Mouse (Mus musculus) liver, adult 10 weeks (tissue): ENCODE results near the gene Gm10142. TPM values are rescaled to one million over a fixed set of nuclear protein-coding genes. Genes with fewer than 3 reads are reported as not detected.

Experiments used
- polyA plus RNA-seq: library from polyadenylated mRNA; stranded (reverse); fragments of 350-450 nt; fragmentation: Illumina TruSeq; extraction: RNeasy Lipid Tissue Mini Kit (QIAGEN cat#74804); gene quantifications from one replicate; pipeline ENCODE4 v1.2.3, GENCODE M21; 2014; ENCODE audit warnings: low read depth, low replicate concordance

Gene Gm10142
- not detected for polyA plus RNA-seq

DNA sequence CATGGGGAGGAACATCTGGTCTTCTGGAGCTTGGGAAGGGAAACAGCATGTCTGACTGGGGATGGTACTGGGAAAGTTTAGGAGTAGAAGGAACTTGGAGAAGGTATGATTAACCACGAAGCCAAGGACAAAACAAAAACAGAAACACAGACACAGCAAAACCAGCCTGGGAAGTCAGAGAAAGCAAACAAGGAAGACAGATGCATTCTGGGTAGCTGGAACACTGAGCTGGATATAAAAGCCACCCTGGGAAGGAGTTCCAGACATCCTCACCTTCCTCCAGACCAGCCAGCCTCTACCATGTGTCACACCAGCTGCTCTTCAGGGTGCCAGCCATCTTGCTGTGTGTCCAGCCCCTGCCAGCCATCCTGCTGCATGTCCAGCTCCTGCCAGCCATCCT, at the start of gene Gm10142:
Gm10142 (plus strand) TSS at position 301 of the 400 bp plus-strand sequence.

DNA sequence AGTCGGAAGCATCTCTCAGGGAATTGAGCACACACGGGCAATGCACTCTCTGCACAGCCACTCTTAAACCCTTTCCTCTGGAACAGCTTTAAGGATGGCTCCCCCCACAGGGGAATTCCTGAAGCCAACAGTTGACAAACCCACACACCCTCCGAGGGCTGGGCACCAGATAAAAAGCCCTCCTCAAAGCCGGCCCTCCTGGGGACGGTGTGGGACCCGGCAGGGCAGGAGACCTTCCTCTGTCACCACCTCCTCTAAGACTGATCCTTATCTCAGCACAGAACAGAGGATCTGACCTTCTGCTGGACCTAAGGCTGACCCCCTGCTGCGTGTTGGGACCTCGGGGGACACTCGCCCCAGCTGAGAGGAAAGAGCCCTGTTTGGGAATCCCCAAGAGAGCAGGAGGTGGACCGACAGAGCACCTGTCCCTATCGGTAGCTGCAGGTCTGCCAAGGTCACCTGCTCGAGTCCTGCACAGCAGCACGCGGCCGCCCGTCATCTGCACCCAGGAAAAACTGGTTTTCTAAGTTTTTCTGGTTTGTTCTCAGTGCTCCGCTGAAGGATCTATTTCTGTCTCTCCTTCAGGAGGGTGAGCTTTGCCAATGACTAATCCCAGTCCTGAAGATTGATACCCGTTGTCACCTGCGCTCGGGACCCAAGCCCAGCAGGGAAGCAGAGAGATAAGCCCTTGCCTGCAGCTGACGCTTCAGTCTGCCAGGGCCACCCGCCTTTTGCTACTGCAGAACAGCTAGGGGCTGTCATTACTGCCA, 29.5 kb upstream of the Gm10142 start, which contains the start of gene Tspear:
Tspear (plus strand) TSS at position 675 of the 770 bp plus-strand sequence.

DNA sequence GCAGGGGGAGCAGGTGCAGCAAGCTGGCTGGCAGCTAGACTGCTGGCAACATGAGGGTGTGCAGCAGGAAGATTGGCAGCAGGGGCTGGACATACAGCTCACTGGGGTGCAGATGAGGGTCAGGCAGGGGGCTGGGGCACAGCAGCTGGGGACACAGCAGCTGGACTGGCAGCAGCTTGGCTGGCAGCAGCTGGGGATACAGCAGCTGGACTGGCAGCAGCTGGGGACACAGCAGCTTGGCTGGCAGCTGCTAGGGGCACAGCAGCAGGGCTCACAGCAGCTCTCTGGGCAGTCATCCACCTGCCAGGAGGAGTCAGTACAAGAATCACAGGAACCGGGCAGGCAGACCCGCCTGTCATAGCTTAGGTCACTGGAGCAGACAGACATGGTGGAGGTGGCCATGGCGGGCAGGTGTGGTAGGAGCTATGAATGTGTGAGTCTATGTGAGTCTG, 25.2 kb upstream of the Gm10142 start, which contains the start of gene Gm19402:
Gm19402 (minus strand) TSS at position 402 of the 452 bp plus-strand sequence.

DNA sequence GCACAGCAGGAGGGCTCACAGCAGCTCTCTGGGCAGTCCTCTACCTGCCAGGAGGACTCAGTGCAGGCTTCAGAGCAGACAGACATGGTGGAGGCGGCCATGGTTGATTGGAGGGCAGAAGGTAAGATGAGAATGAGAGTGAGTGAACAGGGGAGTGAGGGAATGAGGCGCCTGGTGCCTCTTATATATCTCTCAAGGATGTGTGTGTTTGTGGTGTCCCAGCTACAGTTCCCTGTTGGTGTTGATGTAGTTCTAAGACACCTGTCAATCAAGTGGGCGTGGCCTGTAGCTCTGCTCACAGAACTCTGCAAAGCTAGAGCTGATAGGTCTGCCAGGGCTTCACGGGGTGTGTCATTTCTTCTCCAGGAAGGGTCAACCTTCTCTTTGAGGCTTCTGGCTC, 18.5 kb upstream of the Gm10142 start, which contains the start of gene Gm9508:
Gm9508 (minus strand) TSS at position 101 of the 400 bp plus-strand sequence.

DNA sequence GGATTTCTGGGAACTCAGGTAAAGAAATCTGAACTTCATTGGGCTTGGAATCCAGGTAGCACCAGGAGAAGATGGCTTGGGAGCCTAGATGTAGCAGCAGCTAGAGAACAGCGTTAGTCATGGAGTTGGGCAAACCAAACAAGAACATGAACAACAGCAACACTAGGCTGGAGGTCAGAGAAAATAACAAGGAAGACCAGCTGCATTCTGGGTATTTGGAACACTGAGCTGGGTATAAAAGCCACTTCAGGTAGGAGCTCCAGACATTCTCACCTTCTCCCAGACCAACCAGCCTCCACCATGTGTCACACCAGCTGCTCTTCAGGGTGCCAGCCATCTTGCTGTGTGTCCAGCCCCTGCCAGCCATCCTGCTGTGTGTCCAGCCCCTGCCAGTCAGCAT, 9.3 kb upstream of the Gm10142 start, which contains the start of gene Gm10272:
Gm10272 (plus strand) TSS at position 301 of the 400 bp plus-strand sequence.

DNA sequence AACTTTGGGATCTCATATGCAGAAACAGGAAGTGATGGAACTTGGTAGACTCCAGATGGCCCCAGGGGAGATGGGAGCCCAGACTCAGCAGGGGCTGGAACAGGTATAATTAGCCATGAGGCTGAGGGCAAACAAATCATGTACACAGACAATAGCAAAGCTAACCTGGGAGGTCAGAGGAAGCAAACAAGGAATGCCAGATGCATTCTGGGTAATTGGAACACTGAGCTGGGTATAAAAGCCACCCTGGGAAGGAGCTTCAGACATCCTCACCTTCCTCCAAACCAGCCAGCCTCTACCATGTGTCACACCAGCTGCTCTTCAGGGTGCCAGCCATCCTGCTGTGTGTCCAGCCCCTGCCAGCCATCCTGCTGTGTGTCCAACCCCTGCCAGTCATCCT, 4.5 kb upstream of the Gm10142 start, which contains the start of gene Gm10024:
Gm10024 (plus strand) TSS at position 301 of the 400 bp plus-strand sequence.

DNA sequence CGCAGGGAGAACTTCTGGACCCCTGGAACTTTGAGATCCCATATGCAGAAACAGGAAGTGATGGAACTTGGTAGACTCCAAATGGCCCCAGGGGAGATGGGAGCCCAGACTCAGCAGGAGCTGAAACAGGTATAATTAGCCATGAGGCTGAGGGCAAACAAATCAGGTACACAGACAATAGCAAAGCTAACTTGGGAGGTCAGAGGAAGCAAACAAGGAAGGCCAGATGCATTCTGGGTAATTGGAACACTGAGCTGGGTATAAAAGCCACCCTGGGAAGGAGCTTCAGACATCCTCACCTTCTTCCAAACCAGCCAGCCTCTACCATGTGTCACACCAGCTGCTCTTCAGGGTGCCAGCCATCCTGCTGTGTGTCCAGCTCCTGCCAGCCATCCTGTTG, 4.7 kb downstream of the Gm10142 start, which contains the start of gene Krtap12-1:
Krtap12-1 (plus strand) TSS at position 301 of the 400 bp plus-strand sequence.

DNA sequence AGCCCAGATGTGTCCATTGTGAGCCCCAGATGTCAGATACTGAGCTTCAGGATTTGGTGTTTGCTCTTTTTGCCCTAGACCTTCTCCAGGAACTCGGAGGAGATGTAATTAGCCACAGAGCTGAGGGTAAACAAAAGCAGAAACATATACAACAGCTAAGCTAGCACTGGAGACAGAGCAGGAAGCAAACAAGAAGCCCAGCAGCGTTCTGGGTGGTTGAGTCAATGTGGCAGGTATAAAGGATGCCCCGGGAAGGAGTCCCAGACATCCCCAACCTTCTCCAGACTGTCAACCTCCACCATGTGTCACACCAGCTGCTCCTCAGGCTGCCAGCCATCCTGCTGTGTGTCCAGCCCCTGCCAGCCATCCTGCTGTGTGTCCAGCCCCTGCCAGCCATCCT, 10.6 kb downstream of the Gm10142 start, which contains the start of gene Gm10100:
Gm10100 (plus strand) TSS at position 301 of the 400 bp plus-strand sequence.

DNA sequence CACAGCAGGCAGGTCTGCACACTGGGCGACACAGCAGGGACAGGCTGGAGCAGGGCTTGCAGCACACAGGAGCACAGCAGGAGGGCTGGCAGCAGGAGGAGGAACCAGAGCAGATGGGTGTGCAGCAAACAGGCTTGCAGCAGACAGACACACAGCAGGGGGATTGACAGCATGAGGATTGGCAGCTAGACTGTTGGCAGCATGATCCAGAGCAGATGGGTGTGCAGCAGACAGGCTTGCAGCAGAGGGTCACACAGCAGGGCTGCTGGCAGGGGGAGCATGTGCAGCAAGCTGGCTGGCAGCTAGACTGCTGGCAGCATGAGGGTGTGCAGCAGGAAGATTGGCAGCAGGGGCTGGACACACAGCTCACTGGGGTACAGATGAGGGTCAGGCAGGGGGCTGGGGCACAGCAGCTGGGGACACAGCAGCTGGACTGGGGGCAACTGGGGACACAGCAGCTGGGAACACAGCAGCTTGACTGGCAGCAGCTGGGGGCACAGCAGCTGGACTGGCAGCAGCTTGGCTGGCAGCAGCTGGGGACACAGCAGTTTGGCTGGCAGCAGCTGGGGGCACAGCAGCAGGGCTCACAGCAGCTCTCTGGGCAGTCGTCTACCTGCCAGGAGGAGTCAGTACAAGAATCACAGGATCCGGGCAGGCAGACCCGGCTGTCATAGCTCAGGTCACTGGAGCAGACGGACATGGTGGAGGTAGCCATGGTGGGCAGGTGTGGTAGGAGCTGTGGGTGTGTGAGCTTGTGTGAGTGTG, 26.5 kb downstream of the Gm10142 start, which contains the start of gene Gm18596:
Gm18596 (minus strand) TSS at position 715 of the 765 bp plus-strand sequence.

DNA sequence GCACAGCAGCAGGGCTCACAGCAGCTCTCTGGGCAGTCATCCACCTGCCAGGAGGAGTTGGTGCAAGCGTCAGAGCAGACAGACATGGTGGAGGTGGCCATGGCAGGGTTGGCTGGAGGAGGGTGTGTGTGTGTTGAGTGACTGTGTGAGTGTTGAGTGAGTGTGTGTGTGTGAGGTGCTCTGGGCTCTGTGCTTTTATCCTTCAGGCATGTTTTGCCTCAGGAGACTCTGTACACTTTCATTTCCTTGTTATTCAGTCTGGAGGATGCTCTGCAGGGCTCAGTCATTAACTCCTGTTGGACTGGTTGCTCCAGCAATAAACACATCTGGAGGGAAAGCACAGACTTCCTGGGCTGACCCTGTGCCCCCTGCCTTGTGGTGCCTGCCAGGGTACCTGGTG, 35.6 kb downstream of the Gm10142 start, which contains the start of gene Gm9736:
Gm9736 (minus strand) TSS at position 101 of the 400 bp plus-strand sequence.

DNA sequence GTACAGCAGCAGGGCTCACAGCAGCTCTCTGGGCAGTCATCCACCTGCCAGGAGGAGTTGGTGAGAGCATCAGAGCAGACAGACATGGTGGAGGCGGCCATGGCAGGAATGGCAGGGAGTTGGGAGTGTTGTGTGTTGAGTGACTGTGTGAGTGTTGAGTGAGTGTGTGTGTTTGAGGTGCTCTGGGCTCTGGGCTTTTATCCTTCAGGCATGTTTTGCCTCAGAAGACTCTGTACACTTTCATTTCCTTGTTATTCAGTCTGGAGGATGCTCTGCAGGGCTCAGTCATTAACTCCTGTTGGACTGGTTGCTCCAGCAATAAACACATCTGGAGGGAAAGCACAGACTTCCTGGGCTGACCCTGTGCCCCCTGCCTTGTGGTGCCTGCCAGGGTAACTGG, 44.0 kb downstream of the Gm10142 start, which contains the start of gene Gm3233:
Gm3233 (minus strand) TSS at position 101 of the 400 bp plus-strand sequence.

Other genes starting within 250 kb of the Gm10142 start
- gene Fam207a, start 200.0 kb upstream of the Gm10142 start, polyA plus RNA-seq = 1.5 TPM
- gene Itgb2, start 185.6 kb upstream of the Gm10142 start, polyA plus RNA-seq = 1.2 TPM
- gene Pttg1ip, start 134.1 kb upstream of the Gm10142 start, polyA plus RNA-seq = 158 TPM
- gene Sumo3, start 109.7 kb upstream of the Gm10142 start, polyA plus RNA-seq = 72.2 TPM
- not detected for gene Gm49325, start 109.6 kb upstream of the Gm10142 start, polyA plus RNA-seq
- 10.8 TPM for gene Ube2g2, start 93.5 kb upstream of the Gm10142 start, polyA plus RNA-seq
- not detected for gene Tspear, start 29.2 kb upstream of the Gm10142 start, polyA plus RNA-seq
- not detected for gene Gm19402, start 25.1 kb upstream of the Gm10142 start, polyA plus RNA-seq
- gene Gm9508, start 18.6 kb upstream of the Gm10142 start, polyA plus RNA-seq = not detected
- gene Gm10272, start 9.2 kb upstream of the Gm10142 start, polyA plus RNA-seq = not detected
- not detected for gene Gm10024, start 4.3 kb upstream of the Gm10142 start, polyA plus RNA-seq
- not detected for gene Krtap12-1, start 4.8 kb downstream of the Gm10142 start, polyA plus RNA-seq
- gene Gm10100, start 10.7 kb downstream of the Gm10142 start, polyA plus RNA-seq = not detected
- gene Gm18596, start 26.8 kb downstream of the Gm10142 start, polyA plus RNA-seq = not detected
- not detected for gene Gm9736, start 35.5 kb downstream of the Gm10142 start, polyA plus RNA-seq
- gene Gm3233, start 43.9 kb downstream of the Gm10142 start, polyA plus RNA-seq = not detected
- not detected for gene Gm3238, start 55.5 kb downstream of the Gm10142 start, polyA plus RNA-seq
- gene Gm7138, start 61.1 kb downstream of the Gm10142 start, polyA plus RNA-seq = not detected
- gene Gm3250, start 66.7 kb downstream of the Gm10142 start, polyA plus RNA-seq = not detected
- not detected for gene Gm7137, start 72.4 kb downstream of the Gm10142 start, polyA plus RNA-seq
- not detected for gene Gm9639, start 79.3 kb downstream of the Gm10142 start, polyA plus RNA-seq
- not detected for gene Gm19668, start 83.3 kb downstream of the Gm10142 start, polyA plus RNA-seq
- gene Gm9507, start 96.0 kb downstream of the Gm10142 start, polyA plus RNA-seq = not detected
- not detected for gene Gm2696, start 98.9 kb downstream of the Gm10142 start, polyA plus RNA-seq
- not detected for gene Krtap10-4, start 111.3 kb downstream of the Gm10142 start, polyA plus RNA-seq
- gene Krtap10-10, start 120.1 kb downstream of the Gm10142 start, polyA plus RNA-seq = not detected
- gene Gm36176, start 131.0 kb downstream of the Gm10142 start, polyA plus RNA-seq = not detected
- not detected for gene Gm10318, start 137.1 kb downstream of the Gm10142 start, polyA plus RNA-seq
- not detected for gene Gm3285, start 146.2 kb downstream of the Gm10142 start, polyA plus RNA-seq
- 15.8 TPM for gene Lrrc3, start 186.7 kb downstream of the Gm10142 start, polyA plus RNA-seq